Mouse (Mus musculus) cerebellum, postnatal 25 days (tissue): ENCODE data around the gene Sumf1.

Source experiments
- DNase-seq, 2 experiments: peaks; one replicate each; pipeline ENCODE4 v3.0.0; 2021; ENCODE audit warnings: mixed read lengths in 2 of 2

Gene Sumf1

DNA sequence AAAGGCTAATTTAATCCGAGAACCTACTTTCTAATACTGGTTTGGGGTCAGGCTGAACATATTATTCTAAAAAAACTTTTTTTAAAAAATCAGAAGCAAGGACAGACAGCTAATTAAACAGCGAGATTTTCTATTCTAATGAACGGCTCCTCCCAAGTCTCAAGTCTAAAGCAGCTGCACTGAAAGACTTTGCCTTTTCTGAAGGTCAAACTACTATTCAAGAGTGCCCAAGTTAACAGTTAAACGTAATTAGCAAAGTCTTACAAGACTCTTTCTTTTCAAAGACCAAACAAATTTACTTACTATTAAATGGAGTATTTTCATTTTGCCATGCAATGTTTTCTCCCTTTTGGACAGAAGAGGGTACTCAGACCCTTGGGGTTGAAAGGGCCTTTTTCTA, 20.8 kb upstream of the Sumf1 start:
- DNase-seq: no peak

DNA sequence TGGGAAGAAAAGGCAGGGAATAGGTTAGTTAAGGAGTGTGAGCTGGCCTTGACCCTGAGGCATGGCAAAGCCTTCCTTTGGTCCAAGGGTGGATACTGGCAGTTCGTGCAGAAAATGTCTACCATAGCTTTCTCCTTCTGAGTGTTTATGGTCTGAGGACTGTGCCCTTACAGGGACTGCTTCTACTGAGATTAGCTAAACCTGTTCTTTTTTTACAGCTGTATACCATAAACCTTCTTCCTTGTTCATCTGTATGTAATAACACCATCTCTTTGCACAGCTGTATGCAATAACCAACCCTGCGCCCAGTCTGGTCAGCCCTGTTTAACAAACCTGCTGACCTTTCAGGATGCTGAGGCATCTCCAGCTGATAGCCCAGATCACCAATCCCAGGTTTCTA, 18.9 kb upstream of the Sumf1 start:
- no peak for DNase-seq

GRCm38 (mm10) chr6:108198286-108198685, 12.9 kb upstream of the Sumf1 start:
- DNase-seq: no peak

DNA sequence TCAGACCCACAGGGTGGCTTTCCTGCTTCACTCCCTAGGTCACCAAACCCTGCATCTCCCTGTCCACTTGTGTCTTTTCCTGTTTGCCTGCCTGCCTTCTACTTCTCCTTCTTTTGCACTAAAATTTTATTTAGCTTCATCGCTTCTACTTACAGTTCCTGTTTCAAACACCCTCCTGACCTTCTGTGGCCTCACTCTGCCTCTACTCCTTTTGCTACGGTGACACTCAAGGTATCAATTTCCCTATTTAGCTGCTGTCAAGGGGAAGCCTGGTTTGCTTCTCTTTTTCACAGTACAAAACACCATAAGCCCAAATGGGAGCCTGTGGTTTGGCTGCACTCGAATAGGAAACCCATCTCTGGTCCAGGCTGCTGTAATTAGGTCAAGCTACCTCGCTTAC, 11.7 kb upstream of the Sumf1 start:
- no peak for DNase-seq

GRCm38 (mm10) chr6:108196665-108197064, 11.3 kb upstream of the Sumf1 start:
- DNase-seq: no peak

- DNase-seq: no peak
Measured at GRCm38 (mm10) chr6:108192632-108193031, 7.2 kb upstream of the Sumf1 start.

- DNase-seq: no peak
Measured at GRCm38 (mm10) chr6:108190690-108191089, 5.3 kb upstream of the Sumf1 start.

GRCm38 (mm10) chr6:108185685-108186009, 265 bp upstream of the Sumf1 start:
- DNase-seq: no peak

- no peak for DNase-seq
Measured at GRCm38 (mm10) chr6:108179087-108179486, 6.3 kb downstream of the Sumf1 start.

- DNase-seq: no peak
Measured at GRCm38 (mm10) chr6:108174181-108174580, 11.2 kb downstream of the Sumf1 start.

- no peak for DNase-seq
Measured at GRCm38 (mm10) chr6:108172219-108172618, 13.2 kb downstream of the Sumf1 start.

GRCm38 (mm10) chr6:108169466-108169865, 15.9 kb downstream of the Sumf1 start:
- DNase-seq: no peak

GRCm38 (mm10) chr6:108168723-108169122, 16.7 kb downstream of the Sumf1 start:
- no peak for DNase-seq

DNA sequence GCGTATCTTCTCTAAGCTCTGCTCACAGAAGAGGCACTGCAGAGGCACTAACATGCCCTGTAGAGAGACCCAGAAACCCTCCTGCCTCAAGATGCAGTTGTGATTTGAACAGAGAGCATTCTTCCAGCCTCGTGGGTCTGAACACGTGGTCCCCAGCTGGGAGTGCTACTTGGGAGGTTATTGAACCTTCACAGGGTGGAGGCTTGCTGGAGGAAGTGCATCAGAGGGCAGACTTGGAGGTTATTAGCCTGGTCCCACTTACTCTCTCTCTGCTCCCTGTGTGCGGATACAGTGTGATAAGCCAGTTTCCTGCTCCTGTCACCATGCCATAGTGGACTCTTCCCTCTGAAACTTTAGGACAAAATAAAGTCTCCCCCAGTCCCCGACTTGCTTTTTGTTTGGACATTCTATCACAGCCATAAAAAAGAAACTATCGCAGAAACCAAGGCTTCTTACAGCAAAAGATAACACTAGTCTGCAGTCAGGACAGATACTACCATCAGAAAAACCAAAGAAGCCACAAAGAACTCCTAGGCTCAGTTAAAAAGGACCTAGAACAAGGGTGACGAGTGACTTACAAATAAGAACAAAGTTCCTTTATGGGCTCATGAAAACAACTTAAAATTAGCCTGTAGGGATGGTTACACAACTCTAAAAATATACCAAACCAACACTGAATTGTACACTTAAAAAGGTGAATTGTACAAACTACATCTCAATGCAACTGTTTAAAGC, 17.3 kb downstream of the Sumf1 start:
- no peak for DNase-seq

DNA sequence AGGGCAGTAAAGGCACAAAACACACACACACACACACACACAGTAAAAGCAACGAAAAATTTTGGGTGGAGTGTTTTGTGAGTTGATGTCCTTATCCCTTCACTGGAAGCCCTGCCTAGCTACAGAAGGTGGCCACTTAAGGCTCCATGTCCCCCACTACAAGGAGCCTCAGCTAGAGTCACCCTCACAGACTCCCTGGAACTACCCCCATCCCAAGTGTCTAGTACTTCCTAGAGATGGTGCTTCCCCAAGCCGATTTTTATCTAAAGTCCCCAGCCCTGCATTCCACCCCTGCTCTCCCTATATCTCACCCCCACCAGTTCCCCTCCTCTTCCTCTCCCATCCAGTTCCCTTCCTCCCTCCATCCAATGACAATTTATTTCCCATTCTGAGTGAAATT, 19.8 kb downstream of the Sumf1 start:
- no peak for DNase-seq

DNA sequence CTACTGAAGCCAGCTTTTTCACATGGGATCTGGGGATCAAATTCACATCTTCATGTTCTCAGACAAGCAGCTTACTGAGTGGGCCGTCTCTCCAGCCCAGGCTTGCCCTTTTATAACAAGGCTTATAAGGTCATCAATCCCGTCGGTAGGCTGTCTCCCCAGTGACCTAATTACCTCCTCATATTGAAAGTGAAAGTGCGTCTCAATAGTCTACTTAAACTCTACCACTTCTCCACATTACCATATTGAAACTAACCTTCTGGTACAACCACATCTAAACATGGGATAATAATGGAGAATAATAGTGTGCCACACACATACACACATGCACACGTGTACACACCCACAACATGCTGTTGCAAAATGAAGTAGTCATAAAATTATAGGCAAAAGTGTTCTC, 20.4 kb downstream of the Sumf1 start:
- DNase-seq: no peak

DNA sequence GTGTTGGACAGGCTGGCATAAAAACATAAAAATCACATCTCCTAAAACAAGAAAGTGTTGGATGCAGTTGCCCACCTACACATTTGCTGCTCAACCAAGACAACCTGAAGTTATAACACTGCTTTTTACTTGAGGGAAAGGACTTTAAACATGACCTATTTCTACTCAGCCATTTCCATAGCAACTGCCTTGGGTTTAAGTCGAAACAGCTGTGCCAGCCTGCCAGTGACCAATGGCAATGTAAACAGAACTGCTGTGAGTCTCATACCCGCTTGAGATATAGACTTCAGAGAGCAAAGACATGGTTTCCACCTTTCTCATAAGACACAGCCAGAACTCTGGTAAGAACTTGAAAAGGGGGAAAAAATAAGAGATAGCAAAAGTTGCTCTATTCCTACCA, 24.8 kb downstream of the Sumf1 start:
- DNase-seq: no peak

DNA sequence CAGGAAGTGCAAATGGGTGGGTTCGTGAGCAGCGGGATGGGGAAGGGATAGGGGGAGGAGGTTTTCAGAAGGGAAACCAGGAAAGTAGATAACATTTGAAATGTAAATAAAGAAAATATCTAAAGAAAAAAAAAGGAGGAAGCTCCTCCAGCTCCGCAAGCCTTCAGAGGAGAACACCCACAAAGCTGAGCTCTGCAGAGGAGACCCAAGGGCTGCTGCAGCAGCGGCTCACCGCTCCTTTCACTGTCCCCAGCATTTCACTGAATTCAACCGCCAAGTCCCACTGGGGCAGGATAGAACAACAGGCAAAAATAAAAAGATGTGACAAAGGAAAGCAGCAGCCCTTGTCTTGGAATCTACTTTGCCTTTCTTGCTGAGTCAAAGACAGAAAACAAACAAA, 28.5 kb downstream of the Sumf1 start:
- no peak for DNase-seq

- DNase-seq: no peak
Measured at GRCm38 (mm10) chr6:108154243-108154642, 31.1 kb downstream of the Sumf1 start.

- DNase-seq: no peak
Measured at GRCm38 (mm10) chr6:108152661-108153269, 32.6 kb downstream of the Sumf1 start.

- DNase-seq: no peak
Measured at GRCm38 (mm10) chr6:108152081-108152480, 33.3 kb downstream of the Sumf1 start.

DNA sequence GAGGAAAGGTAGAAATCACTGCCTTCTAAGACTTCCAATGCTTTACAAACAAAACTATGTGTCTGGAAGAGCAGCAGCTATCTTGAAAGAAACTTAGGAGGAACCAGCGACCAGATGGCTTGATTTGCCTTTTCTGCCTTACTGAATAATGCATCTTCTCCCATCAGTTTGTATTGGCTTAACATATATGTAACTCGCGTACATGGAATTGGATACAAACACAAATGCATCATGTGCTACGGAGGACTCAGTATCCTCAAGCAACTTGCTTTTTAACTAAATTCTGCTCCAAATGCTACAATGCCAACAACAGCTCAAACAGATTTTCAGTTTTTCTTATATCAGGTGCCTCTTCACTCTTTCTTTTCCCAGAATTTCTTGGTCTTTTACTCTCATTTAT, 36.1 kb downstream of the Sumf1 start:
- DNase-seq: no peak

GRCm38 (mm10) chr6:108148435-108148834, 36.9 kb downstream of the Sumf1 start:
- no peak for DNase-seq

DNA sequence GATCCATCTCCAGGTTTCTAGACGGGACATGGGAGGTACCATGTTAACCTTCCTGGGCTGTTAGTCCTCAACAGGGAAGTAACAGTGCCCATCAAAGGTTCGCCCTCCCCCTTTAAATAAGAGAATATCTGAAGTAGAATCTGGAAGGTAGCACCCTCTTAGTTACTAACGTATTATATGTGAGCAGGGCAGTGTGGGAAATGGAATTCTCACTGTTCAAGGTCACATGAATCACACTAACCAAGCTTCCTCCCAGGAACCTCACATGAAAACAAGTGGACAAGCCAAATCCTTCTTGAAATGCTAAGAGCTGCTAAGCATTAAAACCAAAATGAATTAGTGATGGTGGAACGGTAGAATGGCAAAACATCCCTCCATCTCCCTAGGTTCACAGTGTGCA, 38.7 kb downstream of the Sumf1 start:
- DNase-seq: no peak
